Mouse (Mus musculus) Muller cell, postnatal 12 days (primary cell): ENCODE results near the gene Tcp11l2.

Experiments used
- DNase-seq: peaks from one replicate; pipeline ENCODE4 v3.0.0-alpha.2; 2015; ENCODE audit errors: inconsistent ontology term

Tcp11l2 gene

DNA sequence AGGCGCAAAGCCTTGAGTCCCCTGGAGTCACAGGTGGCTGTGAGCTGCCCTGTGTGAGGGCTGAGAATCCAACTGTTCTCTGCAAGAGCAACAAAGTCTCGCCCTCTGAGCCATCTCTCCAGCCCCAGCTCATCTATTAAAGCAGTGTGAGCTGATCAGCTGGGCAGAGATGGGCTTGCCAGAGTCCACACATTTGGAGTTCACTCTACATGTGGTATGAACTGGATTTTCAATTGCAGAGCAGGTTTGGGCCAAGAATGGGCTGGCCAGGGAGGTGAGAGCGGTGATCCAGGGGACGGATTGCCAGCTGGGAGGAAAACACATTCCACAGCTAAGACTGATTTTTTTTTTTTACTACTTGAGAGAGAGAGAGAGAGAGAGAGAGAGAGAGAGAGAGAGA, 80.2 kb downstream of the Tcp11l2 start:
- peak; percentile 70 for DNase-seq

DNA sequence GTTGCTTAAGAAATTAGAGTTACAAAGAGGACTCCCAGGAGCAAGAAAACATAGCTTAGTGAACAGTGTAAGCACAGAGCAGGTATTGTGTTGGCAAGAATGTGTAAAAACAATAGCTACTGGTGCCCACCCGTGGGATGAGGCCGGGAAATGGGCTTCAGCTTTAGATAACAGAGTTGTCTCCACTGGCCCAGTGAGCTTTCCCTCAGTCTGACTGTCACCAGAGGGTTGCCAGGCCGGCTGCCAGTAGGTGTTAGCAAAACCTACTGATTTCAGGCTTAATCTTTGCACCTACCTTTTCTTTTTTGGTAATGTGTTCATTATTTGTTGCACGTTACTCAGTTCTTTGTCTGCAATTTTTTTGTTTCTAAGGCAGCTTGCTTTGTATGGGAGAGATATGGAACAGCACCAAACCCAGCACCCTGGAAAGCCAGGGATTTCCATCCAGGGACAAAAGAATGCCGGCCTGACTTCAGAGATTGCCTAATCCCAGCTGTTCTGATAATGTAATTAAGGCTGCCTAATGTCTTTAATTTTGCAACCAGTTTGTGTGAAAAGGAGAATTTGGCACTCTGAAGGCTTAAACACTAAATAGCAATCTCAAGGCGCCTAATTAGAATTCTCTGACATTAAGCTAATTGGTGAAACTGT, 81.1 kb downstream of the Tcp11l2 start:
- DNase-seq, result peak; percentile 64

DNA sequence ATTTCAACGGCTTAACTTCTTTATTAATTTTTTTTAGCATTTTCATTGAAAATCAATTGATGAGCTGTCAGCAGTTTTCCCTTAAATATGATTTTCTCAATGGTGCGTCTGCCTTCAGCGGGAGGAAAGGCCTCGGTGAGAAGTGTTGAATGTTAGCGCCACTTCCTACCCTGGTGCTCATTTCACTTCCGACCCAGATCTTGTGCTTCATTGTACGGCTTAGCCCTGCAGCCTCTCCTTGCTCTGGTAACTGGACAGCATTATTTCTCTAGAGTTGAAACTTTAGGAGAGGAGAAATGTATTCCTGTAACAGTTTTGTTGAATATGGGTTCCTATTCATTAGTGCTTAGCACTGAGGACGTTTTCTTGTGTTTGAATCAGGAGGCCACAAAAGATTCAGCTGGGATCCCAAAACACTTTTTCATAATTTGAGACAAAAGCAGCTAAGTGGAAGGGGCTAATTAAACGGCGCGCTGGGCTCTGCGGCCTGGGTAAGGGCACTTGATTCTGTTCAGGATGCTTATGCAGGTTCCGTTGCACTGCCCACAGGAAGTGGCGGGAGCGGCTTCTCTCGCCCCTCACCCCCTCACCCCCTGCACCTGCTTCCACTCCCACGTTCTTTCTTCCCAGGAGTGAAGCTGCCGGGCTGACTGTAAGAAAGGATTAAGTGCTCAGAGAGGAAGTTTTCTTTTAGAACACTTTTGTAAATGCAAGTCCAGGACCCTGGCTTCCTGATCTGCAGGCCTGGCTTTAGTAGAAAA, 81.8 kb downstream of the Tcp11l2 start:
- DNase-seq, result peak; percentile 8

DNA sequence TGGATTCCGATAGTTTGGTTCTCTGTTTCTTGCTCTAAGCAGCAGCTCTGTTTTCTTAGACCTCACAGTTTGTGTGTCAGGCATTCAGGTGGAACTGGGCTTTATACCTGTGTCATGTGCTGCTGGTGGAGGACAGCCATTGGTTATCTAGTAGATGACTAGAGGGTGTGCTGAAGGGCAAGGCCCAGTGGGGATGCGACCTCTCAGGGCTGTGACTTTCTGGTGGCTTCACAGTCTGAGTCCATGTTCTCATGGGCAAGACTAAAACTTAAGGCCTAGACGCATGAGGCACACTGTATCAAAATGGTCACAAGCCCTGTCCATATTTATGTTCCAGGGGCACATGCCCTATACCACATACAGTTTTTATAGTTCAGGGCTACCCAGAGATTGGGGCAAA, 82.9 kb downstream of the Tcp11l2 start:
- DNase-seq, result no peak

DNA sequence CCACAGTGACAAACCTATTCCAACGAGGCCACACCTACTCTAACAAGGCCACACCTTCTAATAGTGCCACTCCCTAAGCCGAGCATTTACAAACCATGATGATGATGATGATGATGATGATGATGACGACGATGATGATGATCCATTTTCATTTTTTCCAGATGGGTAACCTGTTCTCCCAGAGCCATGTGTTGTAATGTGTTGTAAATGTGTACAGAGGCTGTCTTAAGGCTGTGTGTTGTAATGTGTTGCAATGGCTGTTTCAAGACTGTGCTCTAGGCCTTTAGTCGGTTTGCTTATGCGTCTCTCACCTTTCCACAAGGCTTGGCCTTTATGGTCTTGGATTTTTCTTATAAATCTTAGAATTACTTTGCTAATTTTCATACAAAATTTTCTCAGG, 85.7 kb downstream of the Tcp11l2 start:
- no peak for DNase-seq
